Mouse (Mus musculus): Measurements from ENCODE around the gene Aqp5. TPM values are rescaled to one million over a fixed set of nuclear protein-coding genes. Genes with fewer than 3 reads are reported as not detected.

Gene Aqp5
- total RNA-seq, 2 experiments from 2014 or later = 0.30 TPM; not detected in 1

GRCm38 (mm10) chr15:99634702-99635101, 44.1 kb downstream of the Aqp5 start:
- no peak for DNase-seq (ENCODE audit: low spot score in 2 of 2)

DNA sequence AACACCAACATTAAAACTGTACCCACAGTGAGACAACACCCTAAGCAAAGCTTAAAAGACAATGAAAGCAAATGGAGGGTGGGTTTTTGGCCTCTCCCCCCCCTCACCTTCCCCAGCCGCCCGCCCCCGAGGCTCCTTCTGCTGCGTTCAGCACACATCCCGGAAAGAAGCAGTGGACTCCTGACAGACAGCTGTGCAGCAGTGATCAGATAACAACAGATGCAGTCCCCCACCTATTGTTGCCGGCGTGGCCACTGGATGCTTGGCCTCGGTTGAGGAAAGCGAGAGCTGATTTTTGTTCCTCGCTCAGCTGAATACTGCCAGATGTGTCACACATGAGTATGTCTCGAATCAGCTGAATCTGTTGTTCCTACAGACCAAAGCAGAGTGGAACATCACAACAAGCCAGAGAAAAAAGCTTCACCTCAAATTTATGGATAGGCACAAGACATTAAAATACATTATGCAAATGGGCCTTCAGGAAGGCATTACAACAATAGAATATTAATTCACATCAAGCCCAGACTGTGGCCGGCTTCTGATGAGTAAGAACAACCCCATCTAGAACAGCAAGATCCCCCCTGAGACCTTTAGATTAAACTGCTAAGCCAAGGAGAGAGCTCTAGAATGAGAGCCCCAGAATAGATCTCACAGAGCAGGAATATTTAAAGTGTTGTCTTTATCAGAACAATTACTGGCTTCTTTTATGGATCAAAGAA, 47.0 kb downstream of the Aqp5 start:
- no peak for DNase-seq (ENCODE audit: low spot score in 2 of 2)

- DNase-seq (ENCODE audit: low spot score in 2 of 2) = no peak
These were observed 47.5 kb downstream of the Aqp5 start for GRCm38 (mm10) chr15:99638124-99638485.

GRCm38 (mm10) chr15:99642622-99643021, 52.0 kb downstream of the Aqp5 start:
- no peak for DNase-seq (ENCODE audit: low spot score in 2 of 2)

GRCm38 (mm10) chr15:99643832-99644231, 53.2 kb downstream of the Aqp5 start:
- no peak for DNase-seq (ENCODE audit: low spot score in 2 of 2)

Other genes starting within 250 kb of the Aqp5 start
- gene Fmnl3, start 220.3 kb upstream of the Aqp5 start, total RNA-seq (2021) = 1 to 10 TPM; 8.5 to 9.6 TPM
- 100 to 1,000 TPM; 331 to 338 TPM for gene Tmbim6, start 197.9 kb upstream of the Aqp5 start, total RNA-seq (2021)
- gene Nckap5l, start 133.0 kb upstream of the Aqp5 start, total RNA-seq (2021) = 10 to 100 TPM; 17.0 to 19.0 TPM
- gene Bcdin3d, start 116.1 kb upstream of the Aqp5 start, total RNA-seq (2021) = 1 to 10 TPM; 4.6 to 4.7 TPM
- gene Faim2, start 62.6 kb upstream of the Aqp5 start, total RNA-seq (2021) = 100 to 1,000 TPM; 451 to 453 TPM
- gene Aqp2, start 11.7 kb upstream of the Aqp5 start, total RNA-seq (2021) = not detected
- gene Aqp6, start 10.6 kb downstream of the Aqp5 start, total RNA-seq (2021) = under 1 TPM; 0.35 to 0.61 TPM
- gene Racgap1, start 60.9 kb downstream of the Aqp5 start, total RNA-seq (2021) = 10 to 100 TPM; 12.4 to 13.0 TPM
- 10 to 100 TPM; 62.7 to 75.8 TPM for gene Asic1, start 79.6 kb downstream of the Aqp5 start, total RNA-seq (2021)
- gene Smarcd1, start 111.3 kb downstream of the Aqp5 start, total RNA-seq (2021) = 100 to 1,000 TPM; 149 to 156 TPM
- gene Gm17349, start 114.7 kb downstream of the Aqp5 start, total RNA-seq (2021) = 1 to 10 TPM; 2.6 to 6.1 TPM
- 10 to 100 TPM; 76.6 to 82.3 TPM for gene Gpd1, start 126.7 kb downstream of the Aqp5 start, total RNA-seq (2021)
- gene Cox14, start 134.8 kb downstream of the Aqp5 start, total RNA-seq (2021) = 100 to 1,000 TPM; 126 TPM
- 10 to 100 TPM; 34.4 to 35.2 TPM for gene Cers5, start 182.1 kb downstream of the Aqp5 start, total RNA-seq (2021)

Measured in left cerebral cortex, adult 18-20 months (tissue).